Mouse (Mus musculus) liver (tissue): Measurements from ENCODE around the gene Tmem59l.
A peak's percentile ranks its signal among the peaks of the same experiment; 100 is the strongest.
"Not testable (repeated sequence)": the region's sequence is repeated elsewhere in the genome, so short reads cannot be mapped to it uniquely, and the experiment has no call there.

Source experiments
- DNase-seq: peaks from one replicate; pipeline ENCODE4 v3.0.0-alpha.2; 2020; ENCODE audit warnings: mixed read lengths

The Tmem59l gene

DNA sequence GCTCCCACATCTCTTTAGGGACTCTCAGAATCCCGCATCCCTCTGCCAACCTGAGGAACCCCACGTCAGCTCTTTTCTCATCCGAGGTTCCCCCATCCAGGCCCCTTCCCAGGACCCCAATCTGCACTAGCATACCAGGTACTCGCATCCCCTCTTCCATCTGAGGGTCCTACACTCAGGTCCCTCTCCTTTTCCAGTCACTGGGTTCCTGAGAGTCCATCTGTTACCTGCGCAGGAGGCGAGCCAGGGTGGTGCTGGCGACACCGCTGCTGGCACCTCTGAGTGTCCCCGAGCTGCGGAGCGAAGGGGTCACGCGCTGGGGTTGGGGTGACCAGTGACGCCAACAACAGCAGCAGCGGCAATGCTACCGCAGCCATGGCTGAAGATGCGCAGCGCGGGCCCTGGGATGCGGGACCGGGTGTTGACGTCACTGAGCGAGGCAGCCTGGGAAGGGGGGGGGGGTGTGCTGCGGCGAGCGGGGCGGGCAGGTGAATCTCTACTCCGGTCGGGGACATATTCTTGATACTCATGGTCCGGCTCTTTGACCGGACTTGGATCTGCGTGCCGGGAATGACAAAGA, at the start of gene Tmem59l:
Gene Tmem59l (minus strand): TSS at position 418 of the 580 bp plus-strand sequence.
- no peak for DNase-seq

DNA sequence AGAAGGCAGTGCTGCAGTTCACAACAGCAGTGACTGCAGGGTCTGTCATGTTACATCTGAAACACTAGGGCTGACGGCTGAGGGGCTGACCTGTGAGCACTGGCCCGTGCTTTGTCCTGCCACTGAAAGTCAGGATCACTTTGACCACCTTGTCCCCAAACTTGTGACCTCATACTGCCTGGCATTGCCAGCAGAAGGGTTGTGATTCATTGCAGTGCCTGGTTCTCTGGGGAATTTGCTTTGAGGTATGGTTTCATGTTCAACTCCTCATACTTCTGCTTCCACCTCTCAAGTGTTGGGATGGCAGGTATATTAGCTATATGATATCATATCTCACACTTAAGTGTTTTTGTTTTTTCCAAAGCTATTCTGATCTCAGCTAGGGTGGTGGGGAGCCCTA, 48.5 kb upstream of the Tmem59l start:
- DNase-seq = no peak

GRCm38 (mm10) chr8:70535221-70535620, 48.1 kb upstream of the Tmem59l start:
- no peak for DNase-seq

DNA sequence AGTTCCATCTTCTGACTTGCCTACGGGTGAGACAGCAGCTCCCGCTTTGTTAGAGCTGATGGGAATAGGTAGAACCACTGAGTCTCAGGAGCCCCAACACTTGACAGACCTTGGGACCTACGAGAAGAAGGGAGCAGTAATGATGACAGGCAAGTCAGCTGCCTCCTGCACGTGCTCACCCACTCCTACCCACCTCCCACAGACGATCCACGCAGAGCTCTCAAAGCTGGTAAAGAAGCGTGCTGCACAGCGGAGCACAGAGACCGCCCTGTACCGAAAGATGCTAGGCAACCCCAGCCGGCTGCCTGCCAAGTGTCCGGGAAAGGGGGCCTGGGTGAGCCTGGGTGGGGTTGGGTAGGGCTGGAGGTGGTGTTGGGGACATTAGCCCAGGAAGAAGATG, 47.1 kb upstream of the Tmem59l start:
- DNase-seq = no peak

- DNase-seq = peak; percentile 35
Observed at GRCm38 (mm10) chr8:70530314-70530713, 43.2 kb upstream of the Tmem59l start.

DNA sequence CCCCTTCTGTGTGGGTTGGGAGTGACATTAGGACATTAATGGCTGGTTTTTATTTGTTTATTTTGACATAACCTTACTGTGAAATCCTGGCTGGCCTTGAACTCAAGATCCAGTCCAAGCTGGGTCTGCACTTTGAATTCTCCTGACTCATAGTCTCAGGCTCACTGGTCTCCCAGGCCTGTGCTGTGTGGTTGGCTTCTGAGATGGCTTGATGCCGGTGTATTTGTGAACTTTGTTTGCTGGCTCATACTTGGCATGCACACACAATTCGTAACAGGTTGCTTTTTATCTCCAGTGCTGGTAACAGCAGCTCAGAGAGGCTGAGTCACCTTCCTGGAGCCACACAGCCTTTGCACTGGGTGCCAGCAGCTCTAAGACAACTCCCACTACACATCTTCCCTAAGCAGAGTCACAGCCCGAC, 42.6 kb upstream of the Tmem59l start:
- peak; percentile 30 for DNase-seq

- DNase-seq = no peak
Observed at GRCm38 (mm10) chr8:70529299-70529698, 42.1 kb upstream of the Tmem59l start.

GRCm38 (mm10) chr8:70528182-70528797, 41.1 kb upstream of the Tmem59l start:
- peak; percentile 43 for DNase-seq

GRCm38 (mm10) chr8:70527512-70528181, 40.5 kb upstream of the Tmem59l start, which contains the start of the genes Fkbp8 and Kxd1:
Fkbp8 (plus strand) TSS chr8:70527724.
Kxd1 (minus strand) TSS chr8:70527956.
- DNase-seq = peak; percentile 97

- peak; percentile 44 for DNase-seq
Observed at GRCm38 (mm10) chr8:70527111-70527511, 40.0 kb upstream of the Tmem59l start.

DNA sequence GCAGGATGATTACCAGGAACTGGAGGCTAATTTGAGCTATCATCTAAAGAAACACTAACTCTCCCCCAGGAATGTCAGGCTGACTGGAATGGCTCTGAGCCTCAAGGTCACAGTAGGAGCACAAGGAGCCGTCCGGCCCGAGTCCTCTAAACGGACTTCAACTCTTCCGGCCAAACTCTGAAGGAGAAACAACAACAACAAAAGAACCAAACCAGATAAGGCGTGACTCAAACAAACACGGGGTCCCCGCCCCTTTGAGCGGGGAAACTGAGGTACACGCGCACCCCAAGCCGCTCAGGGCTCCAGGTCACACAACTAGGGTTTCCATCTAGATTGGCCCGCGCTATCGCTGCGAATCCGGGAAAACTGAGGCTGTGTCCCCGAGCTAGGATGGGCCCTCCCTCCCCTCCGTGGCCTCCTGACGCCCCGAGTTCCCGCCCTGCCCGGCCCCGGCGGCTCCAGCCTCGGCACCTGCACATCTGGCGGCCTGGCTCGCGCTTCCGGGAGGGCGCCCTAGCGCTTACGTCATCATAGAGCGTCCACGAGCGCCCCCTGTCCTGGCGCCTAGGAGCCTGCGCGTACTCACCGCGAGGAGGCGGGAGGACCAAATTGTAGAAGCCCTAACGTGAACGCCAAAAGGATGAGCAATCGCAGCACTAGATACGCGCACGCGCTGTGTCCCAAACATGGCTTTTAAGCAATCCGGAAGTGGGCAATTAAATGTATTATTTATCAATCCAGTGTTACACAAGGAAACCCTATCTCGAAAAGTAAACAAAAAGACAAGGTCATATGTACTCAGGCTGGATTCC, 35.6 kb upstream of the Tmem59l start:
- peak; percentile 98 for DNase-seq

DNA sequence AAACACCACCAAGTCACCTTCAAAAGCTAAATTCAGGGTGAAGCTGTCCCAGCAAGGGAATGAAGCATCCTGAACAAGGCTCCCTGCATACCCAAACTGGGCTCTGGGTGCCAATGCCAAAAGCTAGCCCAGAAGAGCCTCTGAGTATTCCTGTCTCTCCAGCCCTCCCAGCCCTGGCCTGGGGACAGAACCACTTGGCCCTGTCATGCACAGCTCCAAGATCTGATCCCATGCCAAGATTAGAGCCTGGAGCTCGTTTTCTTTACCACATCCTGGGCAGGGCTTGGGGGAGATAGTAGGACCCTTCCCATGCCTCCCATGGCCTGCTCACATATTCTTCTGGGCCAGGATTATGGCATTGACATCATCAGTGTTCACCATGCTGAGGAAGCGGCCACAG, 32.4 kb upstream of the Tmem59l start:
- DNase-seq = no peak

- DNase-seq = no peak
Observed at GRCm38 (mm10) chr8:70519043-70519442, 31.9 kb upstream of the Tmem59l start.

- DNase-seq = no peak
Observed at GRCm38 (mm10) chr8:70517940-70518643, 30.9 kb upstream of the Tmem59l start.

DNA sequence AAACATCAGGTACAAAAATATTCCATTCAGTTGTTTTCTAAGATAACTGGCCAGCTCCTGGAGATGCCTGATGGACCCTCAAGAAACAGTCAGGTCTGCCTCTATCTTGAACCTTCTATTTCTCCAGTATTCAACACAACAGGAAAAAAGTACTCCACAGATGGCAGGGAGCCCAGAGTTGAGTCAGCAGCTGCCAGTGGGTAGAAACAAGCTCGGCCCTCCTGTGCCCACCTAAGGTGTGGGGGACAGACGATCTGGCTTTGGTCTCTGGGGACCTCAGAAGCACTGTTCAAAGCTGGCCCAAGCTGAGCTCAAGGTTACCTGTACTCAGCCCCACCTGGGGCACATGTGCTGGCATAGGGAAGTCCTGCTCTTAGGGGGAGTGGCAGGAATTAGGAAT, 26.3 kb upstream of the Tmem59l start:
- no peak for DNase-seq

DNA sequence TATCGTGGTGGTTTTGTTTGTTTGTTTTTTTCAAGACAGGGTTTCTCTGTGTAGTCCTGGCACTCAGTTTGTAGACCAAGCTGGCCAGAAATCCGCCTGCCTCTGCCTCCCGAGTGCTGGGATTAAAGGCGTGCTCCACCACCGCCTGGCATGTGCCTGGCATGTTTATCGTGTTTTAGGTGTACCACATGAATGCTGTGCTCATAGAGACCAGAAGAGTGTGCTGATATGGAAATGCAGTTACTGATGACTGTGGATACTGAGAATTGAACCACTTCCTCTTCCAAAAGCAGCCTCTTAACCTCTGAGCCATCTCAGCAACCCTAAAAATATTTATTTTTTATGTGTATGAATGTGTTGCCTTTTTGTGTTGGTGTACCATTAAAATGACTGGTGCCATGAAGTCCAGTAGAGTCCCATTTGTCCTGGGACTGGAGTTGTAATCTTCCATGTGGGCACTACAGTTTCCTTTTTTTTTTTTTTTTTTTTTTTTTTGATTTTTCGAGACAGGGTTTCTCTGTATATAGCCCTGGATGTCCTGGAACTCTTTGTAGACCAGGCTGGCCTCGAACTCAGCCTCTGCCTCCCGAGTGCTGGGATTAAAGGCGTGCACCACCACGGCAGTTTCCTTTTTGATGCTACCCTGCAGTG, 25.2 kb upstream of the Tmem59l start:
- DNase-seq = no peak

DNA sequence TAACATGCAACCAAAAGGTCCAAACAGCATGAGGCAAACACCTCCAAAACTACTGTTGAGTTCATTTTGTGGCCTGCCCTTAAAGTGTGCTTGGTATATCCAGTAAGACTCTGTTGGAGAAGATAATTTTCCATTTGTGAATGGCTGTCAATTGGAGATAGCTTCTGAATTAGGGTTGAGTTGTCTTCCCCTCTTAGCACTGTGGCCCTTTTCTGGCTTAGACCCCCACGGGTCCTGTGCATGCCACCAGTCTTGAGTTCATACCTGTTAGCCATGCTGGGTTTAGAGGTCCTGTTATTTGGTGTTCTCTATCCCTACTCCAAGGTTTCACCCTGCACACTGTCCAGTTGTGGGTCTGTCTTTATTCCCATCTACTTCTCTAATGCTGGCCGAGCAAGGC, 24.6 kb upstream of the Tmem59l start:
- DNase-seq = no peak

DNA sequence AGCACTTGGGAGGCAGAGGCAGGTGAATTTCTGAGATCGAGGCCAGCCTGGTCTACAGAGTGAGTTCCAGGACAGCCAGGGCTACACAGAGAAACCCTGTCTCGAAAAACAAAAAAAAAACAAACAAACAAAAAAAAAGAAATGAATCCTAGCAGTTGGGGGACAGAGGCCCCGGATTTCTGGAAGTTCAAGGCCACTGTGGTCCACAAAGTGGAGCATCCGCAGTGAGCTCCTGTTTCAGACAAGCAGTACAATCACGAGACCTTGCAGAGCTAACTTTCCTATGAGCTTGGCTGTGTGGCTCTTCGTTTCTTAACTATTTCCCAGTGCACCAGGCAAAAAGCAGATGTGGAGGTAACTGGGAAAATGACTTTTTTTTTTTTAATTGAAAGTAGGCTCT, 24.0 kb upstream of the Tmem59l start:
- DNase-seq = not testable (repeated sequence)

- peak; percentile 97 for DNase-seq
Observed at GRCm38 (mm10) chr8:70510228-70510915, 23.2 kb upstream of the Tmem59l start, which contains the start of gene Uba52. Uba52 (minus strand) TSS chr8:70510801.

- no peak for DNase-seq
Observed at GRCm38 (mm10) chr8:70509281-70509952, 22.3 kb upstream of the Tmem59l start.

GRCm38 (mm10) chr8:70507027-70507393, 19.9 kb upstream of the Tmem59l start:
- DNase-seq = no peak
